Mouse (Mus musculus) cerebellum, adult 9-11 months (tissue): Measurements from ENCODE around the gene Pxmp4.
A peak's percentile ranks its signal among the peaks of the same experiment; 100 is the strongest.

Experiments
- DNase-seq: peaks from one replicate; pipeline ENCODE4 v3.0.0; 2022

Gene Pxmp4

DNA sequence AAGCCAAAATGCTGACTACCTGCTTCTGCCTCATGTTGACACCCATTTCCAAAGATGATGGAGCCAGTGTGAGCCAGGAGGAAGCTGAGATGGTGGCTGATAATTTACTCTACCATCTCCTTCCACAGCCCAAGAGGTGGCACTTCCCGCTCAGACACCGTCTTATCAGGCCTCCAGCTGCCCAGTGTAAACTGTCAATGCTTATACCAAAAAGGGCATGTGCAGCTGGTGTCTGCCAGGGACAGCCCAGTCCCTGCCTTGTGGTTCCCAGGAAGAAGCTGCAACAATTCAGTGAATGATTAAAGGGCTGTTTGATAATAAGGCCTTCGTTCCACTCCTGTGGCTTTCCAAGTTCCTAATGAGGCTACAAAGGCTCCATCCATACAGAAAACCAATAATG, 64.8 kb downstream of the Pxmp4 start:
- no peak for DNase-seq

DNA sequence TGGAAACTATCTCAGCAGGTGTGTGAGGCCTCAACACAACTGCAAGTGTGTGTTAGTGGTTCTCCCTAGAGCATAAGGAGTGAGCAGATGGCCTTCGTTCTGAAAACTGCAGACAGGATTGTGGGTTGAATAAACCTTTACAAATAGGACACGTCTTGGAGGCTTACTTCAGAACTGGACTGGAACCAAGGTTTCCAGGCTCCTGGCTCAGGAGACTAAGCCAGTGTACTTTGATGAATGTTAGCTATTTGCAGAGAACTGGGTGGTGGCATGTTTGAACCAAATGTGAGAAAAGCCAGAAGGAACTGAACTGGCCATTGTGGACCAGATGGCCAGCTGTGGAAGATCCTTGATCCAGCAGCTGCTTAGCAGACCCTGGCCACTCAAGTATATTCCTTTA, 65.2 kb downstream of the Pxmp4 start:
- DNase-seq: peak; percentile 56
